Mouse (Mus musculus) hindbrain, postnatal 0 days (tissue): ENCODE measurements around the gene Vasn. TPM values are rescaled to one million over a fixed set of nuclear protein-coding genes. Genes with fewer than 3 reads are reported as not detected.

Experiments used
- ATAC-seq: fragments of 200-750 bp; cut with Nextera tagmentation; 2 replicates; pipeline ENCODE4 v1.8.0; 2017; ENCODE audit warnings: mild to moderate bottlenecking, moderate TSS enrichment, moderate library complexity
- DNase-seq: peaks from one replicate; pipeline ENCODE4 v3.0.0-alpha.2; 2015; ENCODE audit warnings: low spot score
- H3K27ac ChIP-seq: fragments of 300-500 bp; sonication (generic); 2 replicates; pipeline ENCODE4 v1.5.1; 2014; ENCODE audit warnings: mild to moderate bottlenecking
- H3K27me3 ChIP-seq: fragments of 300-500 bp; sonication (generic); 2 replicates; pipeline ENCODE4 v1.6.1; 2014; ENCODE audit warnings: low read length, mixed read lengths; ENCODE audit not compliant: insufficient read depth
- H3K36me3 ChIP-seq: fragments of 300-500 bp; sonication (generic); 2 replicates; pipeline ENCODE4 v1.6.1; 2014; ENCODE audit warnings: low read length, mixed read lengths; ENCODE audit not compliant: insufficient read depth
- H3K4me1 ChIP-seq: fragments of 300-500 bp; sonication (generic); 2 replicates; pipeline ENCODE4 v1.6.1; 2014; ENCODE audit warnings: antibody characterized with exemption, low read length, mixed read lengths; ENCODE audit not compliant: insufficient read depth
- H3K4me2 ChIP-seq: fragments of 300-500 bp; sonication (generic); 2 replicates; pipeline ENCODE4 v1.6.1; 2014; ENCODE audit warnings: low read depth, mild to moderate bottlenecking, low read length, moderate library complexity, mixed read lengths
- H3K4me3 ChIP-seq: fragments of 300-500 bp; sonication (generic); 2 replicates; pipeline ENCODE4 v1.5.1; 2014; ENCODE audit warnings: low read length
- H3K9ac ChIP-seq: fragments of 300-500 bp; sonication (generic); replicated peaks from 2 replicates; pipeline ENCODE4 v1.6.1; 2014; ENCODE audit warnings: mild to moderate bottlenecking, low read length, moderate library complexity, mixed read lengths
- H3K9me3 ChIP-seq: fragments of 300-500 bp; sonication (generic); 2 replicates; pipeline ENCODE4 v1.6.1; 2016; ENCODE audit warnings: low read length, mixed read lengths
- CTCF ChIP-seq: IDR thresholded peaks from 2 replicates; pipeline ENCODE4 v1.5.1; 2016; ENCODE audit warnings: antibody characterized with exemption, control low read depth, low read depth
- WGBS: fragments of 180-500 bp; shearing (Covaris S2); extraction: QIAGEN DNeasy Blood & Tissue Kit; methylation state at CpG from one replicate; pipeline ENCODE4 v1.1.7; 2014; 5-methylcytosine and 5-hydroxymethylcytosine counted together
- polyA plus RNA-seq: library from polyadenylated mRNA; unstranded; fragments of >200 nt; fragmentation: Nextera tagmentation; extraction: Ambion mirVana; gene quantifications from 2 replicates; pipeline ENCODE4 v1.2.1, GENCODE M21; 2015
- total RNA-seq: library from RNA; depleted of rRNA; stranded (reverse); fragments of >200 nt; gene quantifications from 2 replicates; pipeline ENCODE4 v1.2.3, GENCODE M21; 2014

Vasn gene
- total and polyA plus RNA-seq, 2 experiments from 2014 or later, result 7.3 to 18.4 TPM

- Histone ChIP-seq H3K27ac (peak overlapping the region; percentile 2; the same call in 1 of the 2 replicates), H3K4me2 (no peak overlapping the region), H3K36me3 (peaks cover 10% of the 10 kb centered on the region), H3K9me3 (no peaks in the 10 kb centered on the region), H3K4me3 (no peak overlapping the region), H3K4me1 (peaks cover 22% of the 10 kb centered on the region), H3K27me3 (no peaks in the 10 kb centered on the region), H3K9ac (no peak overlapping the region)
- 39% methylated on average over 5 of the region's 5 CpGs for WGBS
- peak; percentile 74 for DNase-seq
- no peak for ATAC-seq
- TF ChIP-seq CTCF, result peak; percentile 71
Observed at GRCm38 (mm10) chr16:4606431-4607084, 33.2 kb upstream of the Vasn start.

GRCm38 (mm10) chr16:4607818-4608531 is 31.8 kb upstream of the Vasn start:
- no peak overlapping the region for H3K4me2 ChIP-seq
- DNase-seq (peak; percentile 91), ATAC-seq (peak; percentile 64)
- 0 out of 2 replicates have a peak overlapping the region, but pooled peaks have one; percentile 1 for H3K27ac ChIP-seq
- no peak overlapping the region for H3K4me3 ChIP-seq
- peak; percentile 98 for TF ChIP-seq CTCF
- H3K4me1 ChIP-seq, result peaks cover 21% of the 10 kb centered on the region
- peaks cover 16% of the 10 kb centered on the region for H3K36me3 ChIP-seq
- WGBS, result 52% methylated on average over 9 of the region's 9 CpGs
- H3K27me3 ChIP-seq, result no peaks in the 10 kb centered on the region
- H3K9me3 ChIP-seq, result no peaks in the 10 kb centered on the region
- H3K9ac ChIP-seq, result no peak overlapping the region

GRCm38 (mm10) chr16:4608532-4609059 is 31.1 kb upstream of the Vasn start:
- Histone ChIP-seq H3K27me3 (no peaks in the 10 kb centered on the region), H3K4me3 (no peak overlapping the region), H3K9me3 (no peaks in the 10 kb centered on the region), H3K9ac (no peak overlapping the region), H3K36me3 (peaks cover 23% of the 10 kb centered on the region), H3K4me1 (peaks cover 15% of the 10 kb centered on the region; the same call in 1 of the 2 replicates), H3K27ac (no peak overlapping the region), H3K4me2 (no peak overlapping the region)
- no peak for ATAC-seq
- 87% methylated on average over 19 of the region's 19 CpGs for WGBS
- no peak for TF ChIP-seq CTCF
- no peak for DNase-seq

GRCm38 (mm10) chr16:4611193-4611592 is 28.5 kb upstream of the Vasn start:
- Histone ChIP-seq H3K9me3 (no peaks in the 10 kb centered on the region), H3K27me3 (no peaks in the 10 kb centered on the region), H3K36me3 (peaks cover 35% of the 10 kb centered on the region), H3K4me1 (peaks cover 9% of the 10 kb centered on the region; the same call in 1 of the 2 replicates), H3K4me2 (no peak overlapping the region), H3K27ac (no peak overlapping the region), H3K4me3 (no peak overlapping the region), H3K9ac (no peak overlapping the region)
- DNase-seq (no peak), ATAC-seq (no peak)
- no peak for TF ChIP-seq CTCF
- WGBS, result 97% methylated on average over 5 of the region's 5 CpGs

GRCm38 (mm10) chr16:4611676-4612075 is 28.1 kb upstream of the Vasn start:
- DNase-seq, result no peak

GRCm38 (mm10) chr16:4613736-4614135 is 26.0 kb upstream of the Vasn start:
- no peaks in the 10 kb centered on the region for H3K4me1 ChIP-seq
- 93% methylated on average over 9 of the region's 9 CpGs for WGBS
- ATAC-seq (no peak), DNase-seq (no peak)
- H3K4me2 ChIP-seq, result no peak overlapping the region
- H3K9ac ChIP-seq, result no peak overlapping the region
- H3K9me3 ChIP-seq, result no peaks in the 10 kb centered on the region
- H3K27ac ChIP-seq, result no peak overlapping the region
- peaks cover 37% of the 10 kb centered on the region for H3K36me3 ChIP-seq
- TF ChIP-seq CTCF, result no peak
- no peaks in the 10 kb centered on the region for H3K27me3 ChIP-seq
- H3K4me3 ChIP-seq, result no peak overlapping the region

More at GRCm38 (mm10) chr16:4611676-4612075, 28.1 kb upstream of the Vasn start:
- H3K4me1 ChIP-seq, result peaks cover 4% of the 10 kb centered on the region; the same call in 1 of the 2 replicates
- no peak overlapping the region for H3K4me2 ChIP-seq
- H3K9ac ChIP-seq, result no peak overlapping the region
- peaks cover 35% of the 10 kb centered on the region for H3K36me3 ChIP-seq
- WGBS, result 92% methylated on average over 7 of the region's 7 CpGs
- H3K9me3 ChIP-seq, result no peaks in the 10 kb centered on the region
- no peaks in the 10 kb centered on the region for H3K27me3 ChIP-seq
- H3K27ac ChIP-seq, result no peak overlapping the region
- no peak for ATAC-seq
- H3K4me3 ChIP-seq, result no peak overlapping the region
- peak; percentile 25; the same call in 1 of the 2 replicates for TF ChIP-seq CTCF
